Mouse (Mus musculus): ENCODE measurements around the gene Gm28047.
A peak's percentile ranks its signal among the peaks of the same experiment; 100 is the strongest.

DNA sequence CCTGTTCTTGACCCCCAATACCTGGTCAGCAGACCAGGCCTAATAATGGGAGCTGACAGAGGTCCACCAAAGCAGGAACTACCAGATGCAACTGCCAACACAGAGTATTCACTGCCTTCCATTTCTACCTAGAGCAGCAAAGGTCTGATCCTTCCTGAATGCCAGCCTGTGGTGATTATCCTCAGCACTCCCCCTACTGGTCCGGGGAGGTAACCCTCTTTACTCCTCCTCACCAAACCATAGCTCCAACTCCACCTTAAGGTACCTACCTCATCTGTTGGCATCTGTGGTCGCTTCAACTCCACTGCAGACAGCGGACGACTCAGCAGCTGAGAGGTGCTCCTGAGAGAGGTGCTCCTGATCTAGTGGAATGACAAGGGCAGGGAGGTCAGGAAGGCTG lies 40.6 kb upstream of the Gm28047 start:
- peak; percentile 20; the same call in 1 of the 2 replicates for TF ChIP-seq CTCF (IDR thresholded peaks at IDR 0.05; ENCODE audit: control insufficient read depth, insufficient read depth, insufficient replicate concordance, low read depth, low read length)
- TF ChIP-seq POLR2A (IDR thresholded peaks at IDR 0.05; ENCODE audit: control insufficient read depth, low read depth, low read length) = no peak

All from testis, adult 2 months (tissue).